Mouse (Mus musculus) heart, postnatal 4 days (tissue): ENCODE data around the gene Bend3. TPM values are rescaled to one million over a fixed set of nuclear protein-coding genes. Genes with fewer than 3 reads are reported as not detected.

Source experiments
- DNase-seq: peaks from one replicate; pipeline ENCODE4 v3.0.0; 2021
- total RNA-seq, 2 experiments: library from RNA; stranded (reverse); gene quantifications; 2 replicates each; pipeline ENCODE4 v1.2.3; 2021

Gene Bend3
- total RNA-seq = 10 to 100 TPM; 13.8 to 15.2 TPM

DNA sequence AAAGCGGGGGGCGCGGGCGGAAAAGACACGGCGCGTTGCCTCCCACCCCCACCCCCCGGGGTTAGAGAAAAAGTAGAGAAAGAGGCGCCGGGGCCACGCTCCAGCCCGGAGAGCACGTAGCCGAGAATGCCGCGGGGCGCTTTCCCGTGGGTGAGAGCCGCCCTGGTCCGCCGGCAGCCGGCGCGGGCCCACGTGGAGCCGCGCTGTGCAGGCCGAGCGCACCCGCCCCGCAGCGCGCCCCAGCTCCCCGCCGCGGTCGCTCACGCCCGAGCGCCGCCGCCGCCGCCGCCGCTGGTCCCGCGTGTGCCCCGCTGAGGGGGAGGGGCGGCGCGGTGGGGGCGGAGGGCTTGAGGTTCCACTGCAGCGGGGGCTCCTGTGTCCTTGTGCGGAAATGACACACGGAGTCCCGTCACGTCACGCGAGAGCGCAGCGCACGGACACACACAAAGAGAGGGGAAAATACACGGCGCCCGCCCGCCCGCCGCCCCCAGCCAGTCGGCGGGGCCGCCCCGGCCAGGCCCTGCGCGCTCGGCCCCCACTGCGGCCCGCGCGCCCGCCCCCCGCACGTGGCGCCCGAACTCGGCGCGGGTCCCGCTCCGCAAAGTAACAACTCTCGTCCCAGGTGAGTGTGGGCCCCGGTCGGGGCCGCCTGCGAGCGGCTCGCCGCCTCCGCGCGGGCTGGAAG, at the start of gene Bend3:
Gene Bend3 (plus strand): TSS at position 81 of the 685 bp plus-strand sequence.
- peak; percentile 74 for DNase-seq

DNA sequence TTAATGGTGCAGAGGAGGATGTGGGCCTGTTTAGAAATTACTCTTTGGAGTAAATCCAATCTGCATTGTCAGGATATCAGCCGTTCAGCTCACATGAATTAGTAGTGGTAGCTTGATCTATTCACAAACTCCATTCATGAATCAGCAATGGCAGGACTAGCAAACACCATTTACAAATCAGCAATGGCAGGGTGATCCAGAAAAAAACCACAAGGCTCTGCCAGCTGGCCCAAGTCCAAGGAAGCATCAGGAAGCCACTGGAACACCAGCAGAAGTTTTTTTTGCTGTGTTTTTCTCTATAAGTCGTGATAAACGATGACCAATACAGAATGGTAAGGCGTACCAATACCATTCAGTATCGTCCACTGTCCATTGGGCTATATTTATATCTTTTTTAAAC, 48.0 kb upstream of the Bend3 start:
- DNase-seq = no peak

DNA sequence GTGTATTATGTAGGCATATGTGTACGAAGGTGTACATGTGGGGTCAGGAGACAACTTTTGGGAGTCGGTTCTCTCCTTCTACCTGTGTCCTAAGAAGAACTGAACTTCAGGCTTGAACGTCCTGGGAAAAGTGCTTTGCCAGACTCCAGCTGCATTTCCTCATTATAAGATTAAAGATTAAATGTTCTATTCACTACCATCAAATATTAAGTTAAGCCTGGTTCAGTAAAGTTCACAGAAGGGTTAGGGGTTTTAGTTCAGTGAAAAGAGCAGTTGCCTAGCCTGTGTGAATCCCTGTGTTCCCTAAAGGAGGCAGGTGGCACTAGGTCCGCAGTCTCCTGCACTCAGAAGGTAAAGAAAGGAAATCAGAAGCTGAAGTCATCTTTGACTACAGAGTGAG, 44.3 kb upstream of the Bend3 start:
- no peak for DNase-seq

DNA sequence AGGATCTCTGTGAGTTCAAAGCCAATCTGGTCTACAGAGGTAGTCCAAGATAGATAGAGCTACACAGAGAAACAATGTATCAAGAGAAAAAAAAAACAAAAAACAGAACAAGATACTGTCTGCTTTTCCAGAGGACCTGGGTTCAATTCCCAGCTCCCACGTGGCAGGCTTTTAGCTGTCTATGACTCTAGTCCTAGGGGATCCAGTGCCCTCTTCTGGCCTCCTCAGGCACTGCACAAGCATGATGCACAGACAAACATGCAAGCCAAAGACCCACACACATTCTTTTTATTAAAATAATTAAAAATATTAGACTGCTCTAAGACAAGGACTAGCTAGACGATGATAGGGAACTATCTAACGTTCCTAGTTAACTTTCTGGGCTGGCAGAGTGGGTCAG, 42.9 kb upstream of the Bend3 start:
- DNase-seq = no peak

DNA sequence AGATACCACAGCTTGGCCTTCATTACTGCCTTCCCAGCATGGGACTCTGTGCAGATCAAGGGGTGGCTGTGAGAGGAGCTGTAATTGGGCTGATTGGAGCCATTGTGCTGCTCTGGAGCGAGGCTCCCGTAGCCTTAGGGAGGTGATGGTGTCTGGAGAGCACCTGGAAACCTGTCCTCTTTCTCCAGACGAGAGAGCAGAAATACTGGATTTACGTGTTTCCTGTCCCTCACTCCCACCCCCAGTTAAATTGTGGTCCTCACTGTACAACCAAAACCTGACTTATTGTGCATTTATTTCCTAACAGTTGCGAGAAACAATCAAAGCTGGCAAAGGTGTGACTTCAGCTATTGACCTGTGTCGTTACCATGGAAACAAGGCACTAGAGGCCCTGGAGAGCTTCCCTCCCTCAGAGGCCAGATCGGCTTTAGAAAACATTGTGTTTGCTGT, 39.1 kb upstream of the Bend3 start:
- DNase-seq = no peak

DNA sequence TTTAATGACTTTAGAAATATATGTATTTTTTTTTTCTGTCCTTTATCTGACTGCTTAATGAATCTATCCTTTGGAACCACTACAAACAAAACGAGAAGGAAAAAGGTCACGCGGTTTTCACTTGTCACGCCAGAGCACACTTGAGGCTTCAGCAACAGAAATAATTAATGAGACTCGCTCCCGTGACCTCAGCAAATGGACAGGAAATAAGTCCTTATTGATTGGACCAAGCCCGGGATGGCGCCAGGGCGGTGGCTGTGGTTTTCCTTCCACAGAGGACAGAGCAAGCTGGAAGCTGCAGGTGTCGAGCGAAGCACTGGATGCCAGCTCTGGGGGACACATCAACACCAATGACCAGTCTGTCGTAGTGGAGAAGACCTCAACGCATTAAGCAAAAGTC, 38.6 kb upstream of the Bend3 start:
- DNase-seq = no peak

DNA sequence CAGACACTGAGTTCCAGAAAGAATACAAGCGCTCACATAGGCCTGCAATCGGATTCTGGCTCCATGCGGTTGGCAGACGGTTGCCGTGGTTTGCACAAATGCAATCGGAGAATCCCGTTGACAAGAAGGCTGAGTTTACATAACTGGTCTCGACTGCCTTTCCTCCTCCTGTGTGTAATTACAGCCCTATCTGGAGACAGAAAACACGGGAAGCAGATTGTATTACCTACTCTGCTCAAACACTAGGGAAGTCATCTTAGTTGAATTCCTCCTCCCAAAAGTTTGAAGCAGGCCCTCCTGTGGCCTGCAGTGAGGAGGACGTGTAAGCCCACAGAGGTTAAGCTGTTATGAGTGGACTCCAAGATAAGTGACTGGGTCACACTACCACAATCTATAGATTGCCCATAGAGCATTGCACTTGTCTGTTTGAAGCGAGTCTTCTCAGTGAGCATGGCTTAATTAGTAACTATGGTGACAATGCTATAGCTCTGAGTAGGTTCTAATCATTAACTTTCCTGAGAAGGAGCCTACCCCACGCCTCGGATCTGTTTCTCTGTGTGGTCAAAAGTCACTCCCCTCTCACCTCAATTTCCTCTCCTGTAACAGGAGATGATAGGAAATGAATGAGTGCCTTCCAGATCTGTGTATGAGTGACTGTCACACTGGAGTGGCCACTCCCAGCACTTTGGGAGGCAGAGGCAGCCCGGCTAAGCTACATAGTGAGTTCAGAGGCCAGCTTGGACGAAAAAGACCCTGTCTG, 37.5 kb upstream of the Bend3 start:
- DNase-seq = no peak

DNA sequence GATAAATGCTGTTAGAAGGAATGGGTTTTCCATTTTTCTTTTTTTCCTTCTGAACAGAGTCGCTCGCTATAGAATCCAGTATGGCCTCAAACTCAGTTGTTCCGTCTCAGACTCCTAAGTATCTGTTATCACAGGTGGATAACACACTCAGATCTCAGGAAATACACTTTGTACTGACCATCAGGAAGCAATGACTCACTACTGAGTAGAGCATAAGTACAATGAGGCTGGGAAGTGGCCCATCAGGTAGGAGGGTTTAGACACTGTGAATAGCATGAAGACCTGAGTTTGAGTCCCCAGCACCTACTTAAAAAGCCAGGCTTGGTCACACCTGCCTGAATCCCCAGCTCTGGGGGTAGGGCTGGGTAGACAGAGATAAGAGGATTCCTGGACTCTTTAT, 30.0 kb upstream of the Bend3 start:
- DNase-seq = no peak

DNA sequence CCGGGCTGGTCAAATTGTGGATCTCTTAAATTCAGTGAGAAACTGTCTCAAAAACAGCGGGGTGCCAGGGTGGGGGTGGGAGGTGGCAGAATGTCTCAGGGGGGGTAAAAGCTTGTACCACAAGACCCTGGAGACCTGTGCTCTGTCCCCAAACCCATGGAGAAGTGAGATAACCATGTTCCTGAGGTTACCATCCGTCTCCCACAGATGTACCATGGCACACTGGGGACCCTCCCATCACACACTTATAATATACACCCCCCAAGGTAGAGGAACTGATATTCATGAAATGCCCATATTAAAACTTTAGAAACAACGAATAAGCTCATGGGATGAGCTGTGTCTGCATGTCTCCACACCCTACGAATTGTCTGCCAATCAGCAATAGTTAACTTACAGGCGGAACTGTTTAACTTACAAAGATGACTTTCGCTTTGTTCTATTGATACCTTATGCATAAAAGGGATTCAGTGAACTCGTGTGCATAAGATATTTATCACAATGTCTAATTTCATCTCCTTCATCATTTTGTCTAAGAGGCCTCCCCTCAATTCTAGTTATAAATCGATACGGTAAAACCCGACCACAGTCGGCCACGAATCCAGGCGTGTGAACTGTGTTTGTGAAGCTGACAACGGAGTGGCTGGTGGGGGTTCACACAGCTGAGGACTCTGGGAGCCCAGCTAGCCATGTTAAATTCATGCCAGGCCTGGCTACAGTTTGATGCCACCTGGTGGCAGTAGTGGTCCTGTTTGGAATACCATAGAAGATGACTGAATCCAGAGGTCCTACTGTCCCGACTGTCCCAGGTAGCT, 26.6 kb upstream of the Bend3 start:
- peak; percentile 88 for DNase-seq

DNA sequence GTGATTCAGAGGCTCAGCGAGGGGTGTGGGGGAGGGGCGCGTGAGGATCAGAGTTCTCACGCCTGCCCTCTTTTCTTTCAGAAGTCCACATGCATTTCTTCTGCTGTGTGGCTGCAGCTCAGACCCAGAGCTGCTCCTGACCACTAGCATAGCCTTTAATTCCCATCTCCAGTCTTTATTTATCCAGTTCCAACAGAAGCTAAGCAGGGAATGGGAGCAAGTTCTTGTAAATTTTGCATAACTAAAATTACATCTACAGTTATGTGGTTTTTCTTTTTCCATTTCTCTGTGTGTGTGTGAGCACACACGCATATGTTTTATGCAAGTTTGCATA, 26.0 kb upstream of the Bend3 start:
- DNase-seq = no peak

DNA sequence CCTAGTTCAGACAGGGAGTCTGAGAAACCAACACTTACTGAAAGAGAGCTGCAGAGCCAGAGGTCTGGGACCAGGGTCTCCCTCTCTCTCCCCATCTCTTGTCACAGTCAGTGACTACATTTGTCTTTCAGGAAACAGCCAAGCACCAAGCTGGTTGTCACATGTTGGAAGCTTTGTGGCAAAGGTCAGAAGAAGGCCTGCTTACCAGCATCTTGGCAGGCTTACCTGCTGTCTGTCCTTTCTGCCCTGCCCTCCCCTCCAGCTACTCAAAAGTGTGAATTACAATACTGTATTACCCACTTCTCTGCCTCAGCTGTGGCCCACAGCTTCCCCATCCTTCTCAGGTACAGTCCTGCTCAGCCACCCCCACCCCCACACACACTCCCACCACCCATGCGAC, 24.4 kb upstream of the Bend3 start:
- DNase-seq = no peak

DNA sequence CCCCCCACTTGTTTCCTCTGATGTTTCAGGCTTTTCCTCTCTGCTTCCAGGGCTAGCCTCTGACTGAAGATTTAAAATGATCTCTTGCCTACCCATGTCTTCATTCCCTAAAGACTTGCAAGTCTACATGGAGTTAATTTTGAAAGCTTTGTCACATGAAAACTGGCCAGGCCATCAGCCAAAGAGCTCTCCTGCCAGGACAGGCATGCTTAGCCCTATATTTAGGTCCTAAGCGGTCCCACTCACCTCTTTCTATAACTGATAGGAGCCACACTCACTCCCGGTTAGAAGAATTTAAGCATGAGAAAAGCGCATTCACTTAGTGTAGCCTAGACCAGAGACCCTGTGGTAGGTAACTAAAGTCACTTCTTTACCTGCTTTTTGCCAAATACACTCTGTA, 24.0 kb upstream of the Bend3 start:
- peak; percentile 67 for DNase-seq

DNA sequence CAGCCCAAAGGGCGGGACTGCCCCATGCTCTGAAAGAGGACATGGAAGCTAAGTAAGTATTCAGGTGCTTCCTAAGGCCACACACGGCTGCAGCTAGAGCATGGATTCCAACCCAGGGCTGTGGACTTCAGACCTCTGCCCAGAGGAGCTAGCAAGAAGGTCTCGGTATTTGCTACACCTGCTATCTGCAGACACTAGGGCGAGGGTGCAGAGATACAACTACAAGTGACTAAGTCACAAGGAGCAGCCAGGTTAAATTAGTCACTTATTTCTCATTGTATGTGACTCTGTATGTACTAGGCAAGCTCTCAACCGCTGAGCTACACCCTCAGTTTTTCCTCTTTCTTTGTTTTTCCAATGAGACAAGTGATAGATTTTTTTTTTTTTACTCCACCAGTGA, 15.8 kb upstream of the Bend3 start:
- DNase-seq = no peak

DNA sequence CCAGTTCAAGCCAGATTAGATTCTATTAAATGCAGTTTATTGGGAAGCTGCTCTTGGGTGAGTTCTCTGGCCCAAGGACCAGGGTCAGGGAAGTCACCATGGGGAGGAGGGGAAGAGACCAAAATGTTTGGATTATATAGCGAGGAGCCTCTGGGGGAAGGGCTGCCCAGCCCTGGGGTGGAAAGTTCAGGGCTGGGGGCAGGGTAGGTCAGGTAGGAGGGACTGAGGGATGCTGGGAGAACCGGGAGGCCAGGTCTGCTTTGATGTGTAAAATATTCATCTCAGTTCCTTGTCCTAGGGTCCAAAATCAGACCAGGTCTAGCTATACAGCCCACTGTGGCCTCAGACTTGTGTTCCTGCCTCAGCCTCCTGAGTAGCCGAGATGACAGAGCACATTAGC, 15.4 kb upstream of the Bend3 start:
- DNase-seq = no peak

DNA sequence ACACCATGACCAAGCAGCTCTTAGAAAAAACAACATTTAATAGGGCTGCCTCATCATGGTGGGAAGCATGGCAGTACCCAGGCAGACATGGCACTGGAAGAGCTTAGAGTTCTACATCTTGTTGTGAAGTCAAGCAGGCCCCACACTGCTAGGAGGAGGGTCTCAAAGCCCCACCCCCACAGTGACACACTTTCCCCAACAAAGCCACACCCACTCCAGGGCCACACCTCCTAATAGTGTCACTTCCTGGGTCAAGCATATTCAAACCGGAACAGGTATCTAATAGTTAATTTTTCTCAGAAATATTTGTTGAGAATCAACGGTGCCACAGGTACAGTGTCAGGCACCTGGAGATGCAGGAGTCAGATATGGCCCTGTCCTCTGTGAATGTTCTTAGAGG, 12.4 kb upstream of the Bend3 start:
- DNase-seq = no peak

DNA sequence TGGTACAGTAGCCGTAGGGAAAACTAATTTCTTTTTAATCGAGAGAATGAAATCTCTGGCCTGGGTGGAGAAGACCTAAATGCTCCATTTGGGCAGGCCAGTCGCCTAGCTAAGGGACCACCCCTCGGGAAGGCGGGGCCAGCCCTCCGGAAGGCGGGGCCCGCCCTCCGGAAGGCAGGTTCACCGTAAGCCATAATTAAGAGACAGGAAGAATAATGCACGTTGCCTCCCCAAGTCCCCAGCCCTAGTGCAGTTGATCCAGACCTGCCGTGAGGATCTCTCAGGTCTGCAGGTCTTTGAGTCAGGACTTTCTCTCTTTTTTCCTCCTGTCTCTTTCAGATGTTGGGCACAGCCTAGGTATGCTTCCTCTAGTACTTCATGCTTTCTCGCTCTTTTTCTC, 11.0 kb upstream of the Bend3 start:
- no peak for DNase-seq

DNA sequence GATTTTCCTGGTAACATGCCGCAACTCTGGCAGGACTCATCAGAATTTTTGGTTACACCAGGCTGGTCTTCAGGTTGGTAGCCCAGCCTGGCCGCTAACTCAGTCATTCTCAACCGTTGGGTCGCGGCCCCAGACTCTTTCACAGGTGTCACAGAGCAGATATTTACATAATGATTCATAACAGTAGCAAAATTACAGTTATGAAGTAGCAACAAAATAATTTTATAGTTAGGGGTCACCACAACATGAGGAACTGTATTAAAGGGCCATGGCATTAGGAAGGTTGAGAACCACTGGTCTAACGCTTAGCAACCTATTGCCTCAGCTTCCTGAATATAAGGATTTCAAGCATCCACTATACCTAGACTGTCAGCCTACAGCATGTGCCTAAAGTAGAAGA, 10.3 kb upstream of the Bend3 start:
- DNase-seq = no peak

DNA sequence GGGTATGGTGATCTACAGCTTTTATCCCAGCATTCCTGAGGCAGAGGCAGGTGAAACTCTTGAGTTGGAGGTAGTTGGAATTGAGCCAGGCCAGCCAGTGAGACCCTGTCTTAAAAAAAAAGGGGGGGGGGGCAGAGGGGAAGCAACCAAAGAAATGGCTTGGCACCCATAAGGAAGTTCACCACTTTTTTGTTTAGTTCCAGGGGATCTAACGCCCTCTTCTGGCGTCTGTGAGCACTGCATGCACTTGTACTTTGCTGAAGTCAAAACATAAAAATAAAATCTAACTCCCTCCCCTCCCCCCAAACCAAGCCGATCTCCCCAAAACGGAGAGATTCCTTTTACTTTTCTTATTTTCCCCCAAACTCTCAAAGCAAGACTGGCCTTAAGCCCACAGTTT, 3.3 kb upstream of the Bend3 start:
- DNase-seq = peak; percentile 57

DNA sequence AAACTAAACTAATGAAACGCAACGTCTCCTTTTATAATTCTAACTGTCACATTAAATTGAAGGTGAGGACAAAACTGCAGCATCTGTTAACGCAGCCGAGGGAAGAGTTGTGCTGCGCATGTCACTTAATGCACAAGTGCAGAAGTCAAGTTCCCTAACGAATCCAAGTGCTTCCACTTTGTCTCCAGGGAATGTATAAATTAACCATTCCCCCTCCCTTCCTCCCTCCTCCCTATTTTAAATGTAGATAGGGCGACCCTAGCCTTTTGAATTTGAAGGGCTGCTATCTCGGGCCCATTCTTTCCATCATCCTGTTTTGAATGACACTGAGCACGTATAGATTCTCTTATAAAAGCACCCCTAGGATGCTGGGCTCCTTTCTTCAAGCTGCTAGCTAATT, 1.2 kb upstream of the Bend3 start:
- DNase-seq = no peak

DNA sequence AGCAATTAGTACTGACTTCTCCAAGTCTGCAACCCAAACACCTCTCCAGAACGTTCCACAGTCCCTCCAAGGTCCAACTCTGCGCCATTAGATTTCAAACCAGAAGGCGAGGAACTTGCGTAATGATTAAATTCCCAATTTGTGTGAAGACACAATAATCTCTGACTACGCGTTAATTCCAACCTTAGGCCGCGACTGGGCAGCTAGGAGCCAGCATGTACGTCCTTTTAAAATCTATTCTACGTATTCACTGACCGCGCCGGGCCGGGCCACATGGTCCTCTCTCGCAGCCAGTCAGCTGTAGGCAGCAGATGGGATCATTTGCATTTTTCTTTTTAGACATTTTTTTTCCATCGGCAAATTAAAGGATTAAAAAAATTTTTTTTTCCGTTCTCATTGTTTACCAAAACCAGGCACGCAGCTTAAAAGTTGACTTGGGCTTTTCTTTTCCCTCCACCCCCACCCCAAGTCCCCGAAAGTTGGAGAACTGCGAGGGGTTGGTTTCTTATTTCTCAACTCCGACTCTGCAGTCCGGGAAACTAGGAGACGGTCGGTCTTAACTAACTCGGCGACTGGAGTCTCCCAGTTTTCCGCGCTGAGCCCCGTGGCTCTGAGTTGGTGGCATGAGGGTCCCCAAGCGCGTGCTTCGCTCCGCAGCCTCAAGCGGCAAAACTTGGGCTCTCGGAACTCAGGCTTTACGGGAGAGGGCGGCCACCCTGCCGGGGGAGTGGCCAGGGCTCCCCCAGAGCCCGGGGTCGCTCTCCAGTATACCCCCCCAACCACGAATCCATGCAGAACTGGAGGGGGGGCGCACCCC, 558 bp upstream of the Bend3 start:
- peak; percentile 74 for DNase-seq

DNA sequence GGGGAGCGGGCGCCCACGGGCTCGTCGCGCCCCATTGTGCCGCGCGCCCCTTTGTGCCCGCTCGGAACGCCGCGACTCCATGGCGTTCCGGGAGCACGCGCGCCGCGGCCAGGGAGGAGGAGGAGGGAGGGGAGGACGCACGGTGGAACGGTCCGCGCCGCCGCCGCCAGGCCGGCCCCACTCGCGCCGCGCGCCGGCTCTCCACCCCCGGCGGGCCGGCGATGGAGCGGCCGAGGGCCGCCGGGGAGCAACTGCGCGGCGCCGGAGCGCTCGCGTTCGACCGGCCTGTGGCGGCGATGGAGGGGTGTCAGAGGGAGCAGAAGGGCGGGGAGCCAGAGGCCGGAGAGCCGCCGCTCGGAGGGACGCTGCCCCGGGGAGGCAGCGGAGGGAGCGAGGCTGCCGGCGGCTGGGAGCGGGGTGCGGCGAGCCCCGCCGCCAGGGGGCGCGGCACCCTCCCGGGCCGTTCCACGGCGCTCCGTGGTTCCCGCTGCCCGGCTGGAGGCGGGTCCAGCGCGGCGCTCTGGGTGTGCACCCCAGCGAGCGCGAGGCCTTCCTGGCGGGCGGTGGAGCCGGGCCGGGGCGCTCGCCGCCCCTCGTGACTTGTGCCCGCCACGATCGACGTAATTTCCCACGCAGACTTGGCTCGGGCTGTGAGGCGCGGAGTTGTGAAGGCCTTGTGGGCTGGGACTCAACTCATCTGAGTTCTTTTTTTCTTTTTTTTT, 966 bp downstream of the Bend3 start:
- peak; percentile 91 for DNase-seq
